Mouse (Mus musculus) thymus, postnatal 25 days (tissue): ENCODE results near the gene Ppp1r36.
"Not testable (repeated sequence)": the region's sequence is repeated elsewhere in the genome, so short reads cannot be mapped to it uniquely, and the experiment has no call there.

Experiments
- DNase-seq: peaks from one replicate; pipeline ENCODE4 v3.0.0; 2022

Gene Ppp1r36

DNA sequence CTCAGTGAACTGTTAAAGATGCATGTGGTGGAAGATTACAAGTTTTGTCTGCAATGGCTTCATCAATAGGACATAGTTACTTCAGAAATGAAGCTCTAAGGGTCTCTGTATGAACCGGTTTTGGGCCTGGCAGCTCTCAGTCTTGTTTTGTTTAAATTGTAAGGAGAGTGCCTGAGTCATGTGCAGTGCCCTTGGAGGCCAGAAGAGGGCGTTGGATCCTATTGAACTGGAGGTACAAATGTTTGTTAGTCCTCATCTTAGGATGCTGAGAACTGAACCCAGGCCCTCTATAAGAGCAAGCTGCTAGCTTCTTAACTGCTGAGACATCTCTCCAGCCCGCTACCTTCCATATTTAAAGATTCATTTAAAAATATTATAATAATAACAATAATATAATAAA lies 15.7 kb upstream of the Ppp1r36 start:
- DNase-seq = no peak

DNA sequence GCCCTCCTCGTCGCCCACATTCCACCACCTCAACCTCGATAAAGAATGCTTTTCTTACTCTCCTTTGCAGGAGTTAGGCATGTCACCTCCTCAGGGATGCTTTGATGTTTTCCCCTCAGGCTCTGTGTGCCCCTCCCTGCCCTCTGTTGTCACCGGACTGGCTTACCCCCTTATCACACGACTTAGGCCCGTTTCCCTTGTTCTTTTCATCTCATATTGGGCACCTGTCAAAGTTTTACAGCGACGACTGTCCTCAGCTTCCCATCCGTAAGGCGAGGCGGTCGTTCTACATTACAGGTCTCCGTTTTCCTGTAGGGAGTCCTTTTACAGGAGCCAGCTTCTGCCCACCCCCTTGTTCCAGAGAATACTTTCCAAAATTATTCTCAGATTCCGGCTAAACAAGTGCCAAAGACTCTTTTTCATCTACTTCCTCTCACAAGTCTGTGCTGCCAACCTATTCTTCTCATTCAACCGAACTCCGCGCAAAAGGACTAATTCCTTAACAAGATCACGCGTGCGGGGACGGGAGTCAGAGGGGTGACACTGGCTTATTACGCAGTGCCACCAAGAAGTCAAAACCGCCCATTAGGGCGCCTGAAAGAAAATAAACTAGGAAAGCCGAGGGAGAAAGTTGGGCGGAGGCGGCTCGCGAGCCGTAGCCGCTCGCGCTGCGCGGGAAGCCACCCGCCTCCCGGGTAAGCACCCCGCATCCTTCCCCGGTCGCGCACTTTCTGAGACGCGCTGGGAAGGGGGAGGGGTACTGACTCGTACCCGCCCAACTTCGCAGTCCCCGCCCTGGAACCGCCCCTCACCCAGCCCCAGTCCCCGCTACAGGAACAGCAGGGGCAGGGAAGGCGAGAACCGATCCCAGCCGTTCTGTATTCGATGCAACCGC lies 14.1 kb upstream of the Ppp1r36 start:
- DNase-seq = peak; percentile 11

DNA sequence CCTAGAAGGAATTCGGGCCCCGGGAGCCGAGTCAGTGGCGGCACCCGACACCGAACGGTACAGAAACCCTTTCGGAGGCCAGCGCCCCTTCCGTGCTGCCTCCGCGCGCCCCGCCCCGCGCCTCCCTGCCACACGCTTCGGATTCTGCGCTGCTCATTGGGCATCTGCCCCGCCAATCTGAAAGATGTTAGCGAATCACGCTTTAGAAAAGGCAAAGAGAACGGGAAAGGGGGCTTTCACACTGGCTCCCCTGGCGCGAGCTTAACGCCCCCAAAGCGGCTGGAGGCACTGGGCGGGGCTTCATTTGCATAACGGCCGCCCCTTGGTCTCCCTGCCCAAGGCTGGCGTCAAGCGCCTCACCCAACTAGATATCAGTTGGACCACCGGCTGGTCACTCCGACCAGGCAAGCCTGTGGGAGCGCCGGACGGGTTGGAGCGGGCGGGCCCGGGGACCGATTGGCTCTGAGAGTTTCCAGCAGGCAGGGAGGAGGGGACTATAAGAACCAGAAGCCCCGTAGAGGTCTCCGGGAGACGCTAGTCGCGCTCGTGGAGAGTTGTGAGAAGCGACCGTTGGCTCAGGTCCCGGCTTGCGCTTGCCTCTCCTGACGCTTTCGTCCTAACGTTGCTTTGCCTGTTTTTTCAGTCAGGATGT lies 13.3 kb upstream of the Ppp1r36 start, which contains the start of gene Hspa2:
Gene Hspa2 (plus strand): TSS at position 291 of the 652 bp plus-strand sequence.
- peak; percentile 100 for DNase-seq

DNA sequence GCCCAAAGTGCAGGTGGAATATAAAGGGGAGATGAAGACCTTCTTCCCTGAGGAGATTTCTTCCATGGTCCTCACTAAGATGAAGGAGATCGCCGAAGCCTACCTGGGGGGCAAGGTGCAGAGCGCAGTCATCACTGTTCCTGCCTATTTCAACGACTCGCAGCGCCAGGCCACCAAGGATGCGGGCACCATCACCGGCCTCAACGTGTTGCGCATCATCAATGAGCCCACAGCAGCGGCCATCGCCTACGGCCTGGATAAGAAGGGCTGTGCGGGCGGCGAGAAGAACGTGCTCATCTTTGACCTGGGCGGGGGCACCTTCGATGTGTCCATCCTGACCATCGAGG lies 12.5 kb upstream of the Ppp1r36 start:
- no peak for DNase-seq

DNA sequence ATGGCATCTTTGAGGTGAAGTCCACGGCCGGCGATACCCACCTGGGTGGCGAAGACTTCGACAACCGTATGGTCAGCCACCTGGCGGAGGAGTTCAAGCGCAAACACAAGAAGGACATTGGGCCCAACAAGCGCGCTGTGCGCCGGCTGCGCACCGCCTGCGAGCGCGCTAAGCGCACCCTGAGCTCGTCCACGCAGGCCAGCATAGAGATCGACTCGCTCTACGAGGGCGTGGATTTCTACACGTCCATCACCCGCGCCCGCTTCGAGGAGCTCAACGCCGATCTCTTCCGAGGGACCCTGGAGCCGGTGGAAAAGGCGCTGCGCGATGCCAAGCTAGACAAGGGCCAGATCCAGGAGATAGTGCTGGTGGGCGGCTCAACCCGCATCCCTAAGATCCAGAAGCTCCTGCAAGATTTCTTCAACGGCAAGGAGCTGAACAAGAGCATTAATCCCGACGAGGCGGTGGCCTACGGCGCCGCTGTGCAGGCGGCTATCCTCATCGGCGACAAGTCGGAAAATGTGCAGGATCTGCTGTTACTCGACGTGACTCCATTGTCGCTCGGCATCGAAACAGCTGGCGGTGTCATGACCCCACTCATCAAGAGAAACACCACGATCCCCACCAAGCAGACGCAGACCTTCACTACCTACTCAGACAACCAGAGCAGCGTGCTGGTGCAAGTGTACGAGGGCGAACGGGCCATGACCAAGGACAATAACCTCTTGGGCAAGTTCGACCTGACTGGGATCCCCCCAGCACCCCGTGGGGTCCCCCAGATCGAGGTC lies 12.0 kb upstream of the Ppp1r36 start:
- peak; percentile 13 for DNase-seq

DNA sequence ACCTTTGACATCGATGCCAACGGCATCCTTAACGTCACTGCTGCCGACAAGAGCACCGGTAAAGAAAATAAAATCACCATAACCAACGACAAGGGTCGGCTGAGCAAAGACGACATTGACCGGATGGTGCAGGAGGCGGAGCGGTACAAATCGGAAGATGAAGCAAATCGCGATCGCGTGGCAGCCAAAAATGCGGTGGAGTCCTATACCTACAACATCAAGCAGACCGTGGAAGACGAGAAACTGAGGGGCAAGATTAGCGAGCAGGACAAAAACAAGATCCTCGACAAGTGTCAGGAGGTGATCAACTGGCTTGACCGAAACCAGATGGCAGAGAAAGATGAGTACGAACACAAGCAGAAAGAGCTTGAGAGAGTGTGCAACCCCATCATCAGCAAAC lies 11.4 kb upstream of the Ppp1r36 start:
- DNase-seq = peak; percentile 21

DNA sequence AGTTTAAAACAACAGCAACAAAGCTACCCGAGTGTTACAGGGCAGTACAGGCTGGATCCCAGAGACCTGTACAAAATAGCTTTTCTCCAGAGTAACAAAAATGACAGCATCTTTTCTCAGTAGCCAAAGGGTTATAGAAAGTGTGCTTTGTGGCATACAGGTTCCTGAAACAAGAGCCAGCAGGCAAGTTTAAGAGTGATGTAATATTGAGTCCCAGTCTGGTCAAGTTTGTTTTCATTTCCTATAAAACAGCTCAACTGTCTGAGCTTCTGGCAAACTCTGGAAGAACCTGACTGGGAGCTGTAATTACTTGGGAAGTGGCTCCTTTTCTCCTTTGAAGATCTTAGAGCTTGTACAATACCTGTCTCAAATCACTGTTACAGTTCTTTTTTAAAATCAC lies 10.2 kb upstream of the Ppp1r36 start:
- no peak for DNase-seq

DNA sequence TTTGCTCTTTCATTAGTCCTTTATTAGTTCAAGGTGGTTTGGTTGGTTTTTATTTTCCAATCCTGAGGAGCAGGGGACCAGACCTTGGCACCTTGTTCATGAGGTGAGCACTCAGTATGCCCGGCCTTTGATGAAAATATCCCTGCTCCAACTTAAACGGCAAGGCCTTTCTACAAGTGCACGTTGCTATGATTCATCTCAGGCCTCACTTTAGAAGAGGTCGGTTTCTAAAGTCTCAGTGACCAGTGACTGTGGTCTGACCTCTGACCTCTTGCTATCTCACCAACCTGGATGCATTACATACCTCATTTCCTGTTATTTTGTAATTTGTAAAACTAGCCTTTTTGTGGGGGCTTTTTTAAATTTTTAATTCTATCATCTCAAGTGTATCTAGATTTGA lies 8.2 kb upstream of the Ppp1r36 start:
- no peak for DNase-seq

DNA sequence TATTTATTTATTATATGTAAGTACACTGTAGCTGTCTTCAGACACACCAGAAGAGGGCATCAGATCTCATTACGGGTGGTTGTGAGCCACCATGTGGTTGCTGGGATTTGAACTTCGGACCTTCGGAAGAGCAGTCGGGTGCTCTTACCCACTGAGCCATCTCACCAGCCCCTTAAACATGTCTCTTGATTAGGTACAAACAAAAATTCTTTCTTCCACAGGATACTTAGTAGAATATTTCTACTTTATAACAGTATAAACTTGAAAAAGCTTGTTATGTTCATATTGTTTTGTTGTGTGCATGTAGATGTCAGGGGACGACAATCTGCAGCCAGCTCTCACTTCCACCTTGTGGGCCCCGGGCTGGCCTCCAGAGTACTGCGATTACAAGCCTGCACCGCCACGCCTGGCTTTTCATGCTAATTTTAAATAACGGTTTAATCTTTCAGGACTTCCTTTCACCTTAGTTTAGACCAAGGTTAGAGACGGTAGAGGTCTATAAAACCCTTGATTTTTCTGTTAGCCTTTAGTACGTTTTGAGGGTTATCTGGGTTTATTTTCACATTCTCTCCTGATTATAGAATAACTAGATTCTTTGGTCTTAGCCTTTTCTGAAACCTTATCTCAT lies 1.8 kb upstream of the Ppp1r36 start:
- DNase-seq = no peak

DNA sequence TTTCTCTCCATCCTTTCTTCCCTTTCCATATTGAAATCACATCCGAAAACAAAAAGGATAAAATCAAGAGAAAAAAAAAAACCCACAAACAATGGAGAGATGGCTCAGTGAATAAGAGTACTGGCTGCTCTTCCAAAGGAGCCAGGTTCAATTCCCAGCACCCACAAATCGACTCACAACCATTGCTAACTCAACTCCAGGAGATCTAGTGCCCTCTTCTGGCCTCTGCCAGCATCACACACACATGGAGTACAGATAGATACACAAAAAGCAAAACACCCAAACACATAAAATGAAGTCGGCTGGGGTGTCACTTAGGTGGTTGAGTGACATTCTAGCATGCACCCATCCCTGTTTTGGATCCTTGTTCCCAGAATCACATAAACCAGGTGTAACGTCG lies 1.0 kb downstream of the Ppp1r36 start:
- no peak for DNase-seq

DNA sequence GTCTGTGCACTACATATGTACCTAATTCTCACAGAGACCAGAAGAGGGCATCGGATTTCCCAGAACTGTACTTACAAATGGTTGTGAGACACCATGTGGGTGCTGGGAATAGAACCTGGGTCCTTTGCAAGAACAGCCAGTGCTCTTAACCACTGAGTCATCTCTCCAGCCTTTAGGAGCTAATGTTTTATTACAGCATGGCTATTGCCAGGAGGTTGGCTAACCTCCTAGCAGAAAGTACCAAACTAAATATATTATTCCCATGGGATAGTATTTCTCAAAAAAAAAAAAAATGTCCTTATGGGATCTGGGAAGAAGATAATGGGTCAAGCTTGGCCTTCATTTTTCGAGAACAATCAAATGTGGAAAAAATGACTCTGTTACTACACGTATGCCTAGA lies 7.9 kb downstream of the Ppp1r36 start:
- no peak for DNase-seq

DNA sequence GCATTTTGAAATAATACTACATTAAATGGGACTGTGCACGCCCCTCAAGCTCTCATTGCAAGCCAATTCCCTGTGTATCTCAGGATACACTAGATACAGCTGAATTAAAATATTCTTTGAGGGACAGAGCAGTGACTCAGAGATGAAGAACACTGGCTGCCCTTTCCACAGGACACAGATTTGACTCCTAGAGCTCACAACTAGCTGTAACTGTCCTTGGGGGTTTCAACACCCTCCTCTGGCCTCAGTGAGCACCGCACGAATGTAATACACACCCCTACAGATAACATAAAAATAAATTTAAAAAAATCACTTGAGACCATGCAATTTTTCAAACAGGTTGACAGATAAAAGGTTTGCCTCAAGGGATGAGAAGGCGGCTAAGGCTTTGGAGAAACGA lies 10.2 kb downstream of the Ppp1r36 start:
- no peak for DNase-seq

DNA sequence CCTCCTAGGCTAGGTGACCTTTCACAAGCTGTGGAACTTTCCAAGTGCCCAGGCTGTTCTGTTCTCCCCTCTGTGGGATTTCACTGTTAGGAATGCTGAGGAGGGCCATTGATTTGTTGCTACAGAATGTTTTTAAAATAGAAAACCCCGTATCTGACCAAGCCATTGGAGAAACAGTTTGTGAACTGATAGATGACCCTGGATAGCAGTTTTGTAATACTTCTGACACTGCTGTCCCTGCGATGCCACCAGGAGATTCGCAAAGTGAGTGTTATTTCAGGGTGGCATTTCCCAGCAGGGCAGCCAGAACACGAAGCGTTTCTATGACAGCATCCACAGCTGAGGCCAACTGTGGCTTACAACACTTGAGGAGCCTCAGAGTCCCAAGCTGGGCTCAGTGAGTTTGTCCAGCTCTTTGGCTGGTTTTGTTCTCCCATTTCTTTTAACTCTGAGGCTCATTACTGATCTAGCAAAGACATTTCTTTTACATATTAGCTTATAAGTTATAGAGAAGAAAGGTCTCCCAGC lies 13.6 kb downstream of the Ppp1r36 start:
- no peak for DNase-seq

DNA sequence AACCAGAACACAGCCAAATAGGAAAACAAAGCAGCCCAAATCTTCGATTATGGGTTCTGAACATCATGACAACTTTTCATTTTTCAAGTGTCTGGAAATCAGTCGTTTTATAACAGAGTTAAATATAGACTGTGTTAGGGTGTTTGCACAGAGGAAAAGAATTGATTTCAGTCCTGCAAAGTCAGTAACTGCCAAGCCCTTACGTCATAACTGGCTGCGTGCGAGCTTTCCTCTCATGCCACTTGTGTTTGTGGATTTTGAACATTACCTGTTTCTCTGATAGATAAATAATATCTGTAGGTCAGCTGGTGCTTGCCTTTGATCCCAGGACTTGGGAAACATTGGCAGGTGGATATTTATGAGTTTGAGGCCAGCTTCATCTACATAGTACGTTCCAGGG lies 14.1 kb downstream of the Ppp1r36 start:
- no peak for DNase-seq

DNA sequence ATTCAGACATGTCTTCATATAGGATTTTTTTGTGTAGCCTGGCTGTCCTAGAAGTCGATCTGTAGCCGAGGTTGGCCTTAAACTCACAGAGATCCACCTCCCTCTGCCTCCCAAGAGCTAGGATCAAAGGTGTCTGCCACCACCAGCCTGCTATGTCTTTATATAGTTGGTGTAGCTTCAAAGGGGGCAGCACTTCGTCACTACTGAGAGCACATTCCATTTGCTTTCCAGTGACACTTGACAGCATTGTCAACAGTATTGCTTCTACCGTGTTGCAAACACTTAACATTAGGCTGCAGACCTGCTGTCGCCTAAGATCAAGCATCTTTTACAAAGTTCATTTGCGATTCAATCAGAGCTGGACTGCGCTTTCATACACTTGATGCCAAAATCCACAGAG lies 16.8 kb downstream of the Ppp1r36 start:
- no peak for DNase-seq

DNA sequence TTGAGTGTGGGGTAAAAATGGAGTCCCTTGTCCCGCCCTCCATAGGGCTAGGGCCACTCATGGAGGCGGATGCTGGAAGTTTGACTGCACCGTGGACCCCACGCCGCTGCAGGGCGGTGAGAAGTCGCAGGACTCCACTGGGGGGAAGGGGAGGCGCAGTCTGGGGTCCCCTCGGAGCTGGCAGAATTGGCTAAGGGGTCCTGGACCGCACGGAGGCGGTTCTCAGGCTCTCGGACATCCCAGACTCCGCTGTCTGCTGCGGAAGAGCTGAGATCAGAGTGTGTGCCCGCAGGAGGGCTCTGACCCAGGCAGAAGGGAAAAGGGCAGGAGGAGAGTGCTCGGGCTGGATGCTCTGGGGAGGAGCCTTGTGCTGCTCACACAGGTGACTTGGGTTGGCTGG lies 17.7 kb downstream of the Ppp1r36 start:
- no peak for DNase-seq

DNA sequence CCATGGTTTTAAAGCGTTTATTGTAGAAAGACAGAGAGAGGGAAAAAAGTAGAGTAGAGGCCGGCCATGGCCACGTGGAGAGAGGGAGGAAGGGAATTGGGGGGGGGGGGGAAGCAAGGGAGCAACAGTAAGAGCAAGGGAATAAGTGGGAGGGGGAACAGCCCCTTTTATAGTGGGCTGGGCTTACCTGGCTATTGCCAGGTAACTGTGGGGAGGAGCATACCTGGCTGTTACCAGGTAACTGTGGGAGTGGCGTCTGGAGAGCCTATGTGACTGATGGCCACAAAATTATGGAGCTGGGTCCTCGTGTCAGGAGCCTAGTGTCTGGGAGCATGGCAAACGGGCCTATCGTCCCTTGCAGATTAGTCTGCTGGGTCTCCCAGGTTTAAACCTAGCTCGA lies 18.2 kb downstream of the Ppp1r36 start:
- DNase-seq = no peak

DNA sequence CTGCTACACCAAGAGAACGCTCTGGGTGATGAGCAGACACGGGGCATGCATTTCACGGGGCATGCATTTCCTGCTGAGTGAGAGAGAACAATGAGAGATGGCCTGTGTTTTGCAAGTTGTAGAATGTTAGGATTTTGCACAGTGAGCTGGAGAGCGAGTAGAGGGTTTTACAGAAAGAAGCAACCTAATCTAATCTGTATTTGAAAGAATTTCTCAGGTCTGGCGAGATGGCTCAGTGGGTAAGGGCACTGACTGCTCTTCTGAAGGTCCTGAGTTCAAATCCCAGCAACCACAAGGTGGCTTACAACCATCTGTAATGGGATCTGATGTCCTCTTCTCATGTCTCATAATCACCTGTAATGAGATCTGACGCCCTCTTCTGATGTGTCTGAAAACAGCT lies 26.1 kb downstream of the Ppp1r36 start:
- not testable (repeated sequence) for DNase-seq

DNA sequence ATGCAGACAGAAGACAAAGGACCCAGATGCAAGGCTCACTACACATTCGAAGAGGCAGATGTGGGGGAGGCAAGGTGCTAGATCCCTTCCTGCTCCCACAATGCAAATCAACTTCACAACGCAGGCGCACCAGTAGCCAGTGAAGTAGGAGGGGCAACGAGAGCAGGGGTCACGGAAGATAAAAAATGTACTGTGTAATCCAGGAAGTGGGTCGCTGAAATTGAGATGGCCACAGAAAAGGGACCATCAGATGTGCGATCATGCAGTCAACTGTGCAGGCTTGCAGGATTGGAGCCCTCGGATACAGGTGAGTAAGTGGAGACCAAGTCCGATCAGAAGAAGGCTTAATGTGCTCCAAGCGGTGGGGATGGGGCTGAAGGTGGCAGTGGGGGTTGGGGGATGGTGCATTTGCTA lies 27.0 kb downstream of the Ppp1r36 start:
- DNase-seq = peak; percentile 4

DNA sequence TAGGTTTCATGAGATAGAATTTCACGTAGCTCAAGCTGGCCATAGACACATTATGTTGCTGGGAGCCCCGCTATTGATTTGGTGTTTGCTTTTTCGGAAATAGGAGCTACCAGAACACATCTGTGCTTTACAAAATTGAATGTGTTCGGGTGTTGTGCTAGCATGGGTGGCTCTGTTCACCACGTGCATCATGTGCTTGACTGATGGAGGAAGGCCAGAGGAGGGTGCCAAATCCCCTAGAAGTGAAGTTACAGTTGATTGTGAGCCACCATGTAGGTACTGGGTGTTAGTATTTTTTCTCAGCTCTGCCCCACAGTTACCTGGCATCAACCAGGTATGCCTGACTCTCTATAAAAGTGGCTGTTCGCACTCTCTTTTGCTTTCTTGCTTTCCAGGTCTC lies 27.5 kb downstream of the Ppp1r36 start:
- no peak for DNase-seq

DNA sequence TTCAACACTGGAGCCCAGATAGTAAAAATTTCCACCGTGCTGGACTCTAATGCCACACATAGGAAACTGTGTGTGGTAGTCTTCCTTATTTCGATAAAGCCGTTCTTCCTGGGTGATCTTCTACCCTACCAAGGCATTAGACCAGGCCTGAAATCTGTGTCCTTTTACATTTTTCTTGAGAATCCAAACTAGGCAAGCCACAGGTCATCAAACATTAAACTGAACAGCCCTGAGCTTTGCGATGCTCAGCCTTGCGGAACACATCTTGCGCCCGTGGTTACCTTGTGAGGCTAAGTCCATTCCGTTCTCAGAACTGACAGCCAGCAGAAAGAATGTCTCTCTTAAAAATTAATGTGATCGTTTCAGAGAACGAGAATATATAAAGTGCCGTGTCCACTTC lies 28.9 kb downstream of the Ppp1r36 start:
- no peak for DNase-seq

DNA sequence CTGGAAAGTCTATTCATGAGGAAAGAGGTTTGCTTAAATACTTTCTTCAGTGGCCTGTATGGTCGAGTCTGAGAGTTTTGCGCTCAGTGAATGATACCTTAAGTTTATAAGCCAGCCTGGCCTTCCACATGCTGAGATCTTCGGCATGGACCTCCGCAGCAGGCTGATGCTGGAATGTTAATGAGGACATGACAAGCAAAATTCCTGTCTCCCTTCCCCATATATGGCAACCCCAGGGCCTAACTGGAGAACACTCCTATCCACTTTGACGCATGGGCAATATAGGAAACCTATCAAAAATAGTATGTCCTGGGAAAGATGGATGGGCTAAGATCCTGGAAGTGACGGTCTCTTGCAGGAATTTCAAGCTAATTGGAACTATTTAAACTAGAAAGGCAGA lies 30.8 kb downstream of the Ppp1r36 start:
- DNase-seq = no peak

DNA sequence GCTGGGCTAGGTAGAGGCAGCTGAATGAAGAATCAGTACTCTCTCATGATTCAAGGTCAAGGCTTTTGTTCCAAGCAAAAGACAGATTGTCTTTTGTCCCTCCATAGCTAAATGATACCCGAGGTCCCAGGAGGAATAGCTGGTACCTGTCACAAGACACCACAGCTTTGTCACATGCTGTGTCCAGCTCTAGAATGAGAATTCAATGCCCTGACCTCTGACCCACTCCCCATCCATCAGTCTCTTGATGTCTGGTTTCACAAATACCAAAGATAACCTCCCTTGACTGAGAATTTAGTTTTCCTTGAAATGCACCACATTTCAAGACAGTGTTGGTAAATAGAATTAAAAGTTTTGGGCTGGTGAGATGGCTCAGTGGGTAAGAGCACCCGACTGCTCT lies 34.9 kb downstream of the Ppp1r36 start:
- DNase-seq = no peak
